Mouse (Mus musculus) splenic B cell, adult 2 months (primary cell): ENCODE measurements around the gene Lamtor5.

ENCODE experiments used
- DNase-seq: peaks from one replicate; pipeline ENCODE4 v3.0.0-alpha.2; 2011; ENCODE audit warnings: low read depth, low spot score
- H3K27me3 ChIP-seq: 2 replicates; pipeline ENCODE4 v1.6.1; 2012; ENCODE audit warnings: mild to moderate bottlenecking, low read length, moderate library complexity, mixed read lengths; ENCODE audit not compliant: control insufficient read depth, poor library complexity, insufficient read depth, severe bottlenecking
- H3K36me3 ChIP-seq: 2 replicates; pipeline ENCODE4 v1.6.1; 2012; ENCODE audit warnings: mild to moderate bottlenecking, low read length, moderate library complexity, mixed read lengths; ENCODE audit not compliant: control insufficient read depth, poor library complexity, insufficient read depth, severe bottlenecking

The Lamtor5 gene

DNA sequence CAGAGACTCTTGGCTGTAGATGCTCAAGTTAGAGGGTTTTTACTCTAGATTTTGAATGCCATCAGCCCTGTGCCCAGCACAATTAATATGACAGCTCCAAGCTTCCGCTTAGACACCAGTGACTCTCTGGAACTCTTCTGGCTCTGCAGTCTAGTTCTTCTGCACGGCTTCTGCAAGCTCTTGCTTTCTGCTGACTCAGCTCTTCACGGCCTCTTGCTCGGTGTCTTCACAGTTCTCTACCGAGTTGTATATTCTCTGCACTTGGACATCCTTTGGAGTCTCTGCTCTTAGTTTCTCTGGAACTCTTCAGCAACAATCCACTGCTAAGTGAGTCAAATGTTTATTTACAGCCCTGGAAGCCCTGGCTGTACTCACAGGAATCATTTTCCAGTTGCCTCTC lies 24.7 kb upstream of the Lamtor5 start:
- no peaks in the 10 kb centered on the region for H3K36me3 ChIP-seq
- no peaks in the 10 kb centered on the region for H3K27me3 ChIP-seq
- DNase-seq = no peak

DNA sequence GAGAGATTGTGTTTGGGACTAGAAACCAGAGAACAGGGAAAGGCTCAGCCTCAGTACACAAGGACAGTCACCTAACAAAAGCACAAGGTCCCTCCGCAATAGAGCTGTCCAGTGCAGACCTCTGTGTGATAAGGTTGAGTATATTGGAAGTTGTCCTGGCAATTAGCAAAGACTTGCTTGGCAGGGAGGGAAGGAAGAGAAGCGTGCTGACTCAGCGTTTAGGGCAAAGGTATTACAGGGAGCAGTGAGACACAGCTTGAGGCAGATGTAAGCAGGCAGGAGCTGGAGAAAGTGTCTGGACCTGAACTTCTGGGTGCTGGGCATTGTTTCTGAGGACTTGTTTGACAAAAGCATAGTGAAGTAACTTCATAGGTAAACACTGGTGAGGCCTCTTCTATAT lies 22.7 kb upstream of the Lamtor5 start:
- H3K36me3 ChIP-seq = no peaks in the 10 kb centered on the region
- DNase-seq = no peak
- H3K27me3 ChIP-seq = no peaks in the 10 kb centered on the region

DNA sequence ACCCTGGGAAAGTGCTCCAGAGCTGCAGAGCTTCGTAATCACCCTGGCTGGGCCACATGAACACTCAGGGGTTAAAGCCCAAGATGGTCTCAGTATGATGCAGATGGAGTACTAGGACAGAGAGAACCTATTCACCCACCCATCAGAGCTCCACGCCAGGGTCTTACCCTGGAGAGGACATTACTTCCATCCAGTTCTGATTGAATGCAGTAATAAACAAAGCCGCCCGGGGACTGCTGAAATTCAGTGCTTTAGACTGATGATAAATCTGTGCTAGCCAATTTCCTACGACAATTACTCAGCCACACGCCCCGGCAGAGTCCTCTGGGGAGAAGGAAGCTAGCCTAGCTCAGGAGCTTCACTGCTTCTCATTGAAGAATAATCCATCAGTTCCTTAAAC lies 21.9 kb upstream of the Lamtor5 start:
- H3K36me3 ChIP-seq = no peaks in the 10 kb centered on the region
- no peak for DNase-seq

DNA sequence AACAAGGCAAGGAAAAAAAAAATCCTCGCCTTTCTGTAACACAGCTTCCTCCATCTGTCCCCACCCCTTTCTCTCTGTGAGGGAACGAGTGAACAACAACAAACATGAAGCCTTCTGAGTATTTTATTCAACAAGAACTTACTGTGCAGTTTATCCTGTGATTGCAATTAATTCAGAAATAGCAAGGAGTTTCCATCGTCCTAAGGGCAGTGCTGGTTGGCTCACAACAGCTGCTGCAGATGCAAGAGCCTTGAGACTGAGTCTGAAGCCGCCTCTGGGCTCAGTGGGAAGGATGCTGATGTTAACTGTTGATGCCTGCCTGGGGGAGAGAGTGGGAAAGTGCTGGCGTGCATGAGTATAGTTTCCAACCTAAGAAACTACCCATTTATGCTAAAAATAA lies 20.7 kb upstream of the Lamtor5 start:
- H3K27me3 ChIP-seq = no peaks in the 10 kb centered on the region
- DNase-seq = no peak
- H3K36me3 ChIP-seq = no peaks in the 10 kb centered on the region

More for the DNA sequence above, 21.9 kb upstream of the Lamtor5 start:
- H3K27me3 ChIP-seq = no peaks in the 10 kb centered on the region

DNA sequence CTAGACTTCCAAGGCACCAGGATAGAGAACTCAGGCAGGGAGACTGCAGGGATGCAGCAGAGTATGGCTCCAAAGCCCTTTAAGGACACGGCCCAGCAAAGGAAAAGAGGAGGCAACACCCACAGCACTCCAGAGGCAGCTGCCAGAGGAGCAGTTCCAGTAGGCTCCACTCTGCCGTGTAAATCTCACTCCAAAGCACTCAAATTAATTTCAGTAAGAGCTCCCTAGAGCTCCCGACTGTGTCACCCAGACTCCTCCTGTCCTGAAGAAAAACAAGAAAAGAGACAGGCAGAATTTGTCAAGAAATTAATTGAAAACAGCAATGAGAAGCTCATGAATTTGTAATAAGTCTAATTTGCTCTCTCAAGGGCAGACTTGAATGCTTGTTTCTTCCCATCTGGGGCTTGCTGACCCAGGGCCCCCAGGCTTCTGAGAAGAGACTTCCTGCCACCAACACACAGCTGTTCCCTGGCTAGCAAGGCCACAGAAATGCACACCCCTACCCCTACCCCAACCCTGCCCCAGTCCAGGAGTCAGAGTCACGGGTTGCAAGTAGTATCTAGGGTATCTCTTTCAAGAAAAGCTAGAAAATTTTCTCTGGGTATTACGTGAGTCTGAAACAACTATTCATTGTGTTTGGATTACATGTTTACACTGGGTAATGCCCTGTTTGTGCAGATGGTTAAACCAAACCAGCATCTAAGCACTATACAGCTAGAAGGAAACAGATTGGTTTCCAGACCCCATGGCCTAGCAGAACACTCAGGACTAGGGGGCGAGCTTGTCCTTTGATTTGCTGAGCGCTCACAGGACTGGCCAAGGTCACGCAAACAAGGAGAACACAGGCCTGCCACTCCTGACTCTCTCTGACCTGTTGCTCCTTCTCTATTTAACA lies 17.5 kb upstream of the Lamtor5 start:
- Histone ChIP-seq H3K27me3 (no peaks in the 10 kb centered on the region), H3K36me3 (no peaks in the 10 kb centered on the region)
- DNase-seq = no peak

DNA sequence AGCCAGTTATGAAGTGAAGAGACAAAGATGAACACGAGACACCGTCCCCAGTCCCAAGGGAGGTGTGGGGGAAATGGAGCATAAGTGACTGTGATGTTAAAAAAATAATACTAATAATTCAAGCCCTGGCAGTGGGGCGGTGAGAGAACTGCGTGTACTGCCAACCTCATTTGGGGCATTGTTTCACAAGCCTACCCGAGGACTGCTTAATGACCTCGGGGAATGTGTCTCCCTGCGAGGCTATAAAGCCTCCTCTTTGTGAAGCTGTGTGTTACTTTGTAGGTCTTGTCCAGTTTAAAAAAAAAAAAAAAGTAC lies 16.9 kb upstream of the Lamtor5 start:
- H3K27me3 ChIP-seq = no peaks in the 10 kb centered on the region
- DNase-seq = peak; percentile 36
- no peaks in the 10 kb centered on the region for H3K36me3 ChIP-seq

DNA sequence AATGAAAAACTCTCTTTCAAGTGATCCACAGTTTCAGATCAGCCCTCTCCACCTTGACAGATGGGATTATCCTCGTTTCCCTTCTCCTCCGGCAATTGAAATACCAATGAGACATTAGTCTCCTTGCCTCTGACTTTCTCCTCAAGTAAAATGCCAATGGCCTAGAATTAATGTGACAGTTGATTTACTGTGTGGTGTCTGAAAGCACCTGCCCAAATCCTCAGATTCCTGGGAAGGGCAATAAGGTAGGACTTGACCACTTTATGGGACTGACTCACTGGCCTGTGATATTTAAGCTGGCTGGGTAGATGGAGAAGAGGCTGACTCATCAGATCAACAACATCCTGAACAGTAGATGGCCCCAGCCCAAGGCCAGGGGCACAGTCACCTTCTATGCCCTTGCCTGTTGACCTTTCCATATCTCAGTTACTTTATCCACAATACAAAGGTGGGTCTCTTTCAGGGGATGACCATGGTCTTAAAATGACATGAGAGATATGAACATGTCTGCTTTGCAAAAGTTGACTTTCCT lies 11.8 kb upstream of the Lamtor5 start:
- Histone ChIP-seq H3K36me3 (no peaks in the 10 kb centered on the region), H3K27me3 (no peaks in the 10 kb centered on the region)
- no peak for DNase-seq

DNA sequence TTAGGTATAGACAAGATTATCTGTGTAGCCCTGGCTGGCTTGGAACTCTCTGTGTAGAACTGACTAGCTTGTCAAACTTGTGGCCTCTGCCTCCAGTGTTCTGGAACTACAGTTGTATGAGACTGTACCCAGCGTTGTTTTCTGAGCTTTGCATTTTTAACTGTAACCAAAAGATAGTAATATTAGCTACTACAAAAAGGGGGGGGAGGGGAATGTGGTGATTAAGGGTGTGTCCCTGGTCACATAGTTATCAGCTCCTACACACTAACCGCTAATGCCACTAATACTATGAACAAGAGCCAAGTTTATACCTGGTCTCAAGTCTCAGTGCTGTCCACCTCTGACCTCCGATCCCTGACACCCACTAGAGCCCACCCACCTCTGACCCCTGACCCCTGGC lies 6.2 kb upstream of the Lamtor5 start:
- Histone ChIP-seq H3K27me3 (no peaks in the 10 kb centered on the region), H3K36me3 (no peaks in the 10 kb centered on the region)
- DNase-seq = no peak

DNA sequence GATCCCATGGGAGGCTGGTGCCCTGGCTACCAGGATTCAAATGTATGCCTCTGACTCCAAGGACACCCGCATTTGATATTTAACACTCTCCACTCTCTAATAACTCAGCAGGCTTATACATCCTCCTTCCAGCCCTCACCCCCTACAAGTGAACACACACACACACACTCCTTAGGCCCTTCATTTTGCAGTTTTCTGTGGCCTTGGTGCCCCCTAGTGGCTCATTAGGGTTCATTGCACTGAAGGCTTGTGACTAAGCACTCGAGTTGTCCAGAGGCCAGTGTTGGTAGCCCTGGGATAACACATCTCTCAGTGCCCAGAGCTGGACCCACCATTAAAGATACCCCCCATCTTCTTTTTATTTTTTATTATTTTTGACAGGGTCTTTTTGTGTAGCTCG lies 4.8 kb upstream of the Lamtor5 start:
- H3K27me3 ChIP-seq = no peaks in the 10 kb centered on the region
- DNase-seq = peak; percentile 80
- no peaks in the 10 kb centered on the region for H3K36me3 ChIP-seq

DNA sequence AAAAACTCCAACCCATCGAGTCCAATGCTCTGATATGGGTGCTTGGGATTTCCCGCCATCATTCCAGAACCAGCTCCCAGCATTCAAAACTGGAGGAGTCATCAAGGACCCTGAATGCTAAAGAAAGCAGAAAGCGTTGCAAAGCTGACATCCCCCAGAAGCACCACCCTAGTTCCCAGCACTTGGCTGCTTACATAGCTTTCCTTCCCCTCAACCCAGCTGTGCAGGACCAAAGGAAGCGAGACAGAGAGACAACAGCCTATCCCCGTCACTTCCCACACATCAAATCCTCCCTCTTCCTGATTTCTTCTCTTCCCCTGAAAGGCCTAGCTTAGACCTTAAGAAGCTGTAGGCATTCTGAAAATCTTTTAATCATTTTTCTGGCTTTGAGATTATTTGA lies 3.3 kb upstream of the Lamtor5 start:
- DNase-seq = no peak
- Histone ChIP-seq H3K36me3 (no peaks in the 10 kb centered on the region), H3K27me3 (no peaks in the 10 kb centered on the region)

DNA sequence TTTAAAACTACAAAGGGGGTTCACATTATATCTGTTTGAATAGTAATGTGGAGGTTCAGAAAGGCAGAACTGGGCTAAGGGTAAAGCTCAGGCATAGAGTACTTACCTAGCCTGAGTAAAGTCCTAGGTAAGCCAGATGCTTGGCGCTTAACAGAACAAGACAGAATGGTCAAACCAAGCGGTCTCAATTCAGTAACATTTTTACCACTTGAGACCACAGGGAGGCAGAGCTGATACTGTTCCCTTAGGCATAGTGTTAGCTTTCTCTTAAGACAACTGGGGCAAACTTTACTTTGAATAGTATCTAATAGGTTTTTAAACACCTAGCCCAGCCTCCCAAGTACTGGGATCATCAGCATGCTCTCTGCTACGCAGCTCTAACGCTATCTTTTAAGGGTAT lies 2.7 kb upstream of the Lamtor5 start:
- no peaks in the 10 kb centered on the region for H3K36me3 ChIP-seq
- peak; percentile 5 for DNase-seq
- H3K27me3 ChIP-seq = no peaks in the 10 kb centered on the region

DNA sequence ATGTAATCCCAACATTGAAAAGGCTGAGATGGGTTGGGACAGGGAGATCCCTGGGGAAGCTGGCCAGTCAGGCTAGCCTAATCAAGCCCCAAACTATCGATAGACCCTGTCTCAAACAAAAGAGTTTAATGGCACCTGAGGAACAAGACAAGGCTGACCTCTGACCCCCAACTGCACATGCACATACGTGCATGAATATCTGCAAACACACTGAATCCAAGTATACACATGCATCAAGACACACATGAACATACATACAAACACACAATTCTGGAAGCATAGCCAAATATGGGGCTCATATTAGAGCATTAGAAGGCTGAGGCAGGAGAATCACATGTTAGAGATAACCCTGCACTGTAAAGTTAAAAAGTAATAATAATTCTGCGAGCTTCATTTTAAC lies 2.0 kb upstream of the Lamtor5 start:
- Histone ChIP-seq H3K36me3 (no peaks in the 10 kb centered on the region), H3K27me3 (no peaks in the 10 kb centered on the region)
- no peak for DNase-seq

DNA sequence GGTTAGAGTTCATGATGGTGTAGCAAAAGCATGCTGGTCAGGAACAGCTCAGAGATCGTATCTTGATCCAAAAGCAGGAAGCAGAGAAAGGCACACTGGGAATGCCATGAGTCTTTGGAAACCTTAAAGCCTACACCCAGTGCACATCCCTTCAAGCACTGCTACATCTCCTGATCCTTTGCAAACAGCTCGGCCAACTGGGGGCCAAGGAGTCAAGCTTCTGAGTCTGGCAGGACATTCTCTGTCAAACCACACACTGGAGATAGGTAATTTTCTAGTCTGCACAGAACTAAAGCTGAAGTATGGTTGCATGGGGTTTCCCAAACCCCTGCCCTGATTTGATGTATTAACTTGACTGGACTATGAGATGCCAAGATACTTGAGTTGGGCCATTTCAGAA lies 7.5 kb downstream of the Lamtor5 start:
- DNase-seq = no peak
- Histone ChIP-seq H3K36me3 (peaks cover 11% of the 10 kb centered on the region; the same call in 1 of the 2 replicates), H3K27me3 (no peaks in the 10 kb centered on the region)

DNA sequence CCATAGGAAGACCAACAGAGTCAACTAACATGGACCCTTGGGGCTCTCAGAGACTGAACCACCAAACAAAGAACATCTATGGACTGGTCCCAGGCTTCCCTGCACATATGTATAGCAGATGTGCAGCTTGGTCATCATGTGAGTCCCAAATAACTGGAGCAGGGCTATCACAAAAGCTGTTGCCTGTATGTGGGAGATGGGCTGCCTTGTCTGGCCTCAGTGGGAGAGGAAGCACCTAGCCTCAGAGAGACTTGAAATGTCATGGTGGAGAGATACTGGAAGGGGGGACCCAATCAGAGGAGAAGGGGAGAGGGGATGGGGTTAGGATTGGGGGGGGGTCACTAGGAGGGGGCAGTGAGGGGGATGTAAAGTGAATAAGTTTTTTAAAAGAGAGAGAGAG lies 8.7 kb downstream of the Lamtor5 start:
- Histone ChIP-seq H3K27me3 (no peaks in the 10 kb centered on the region), H3K36me3 (peaks cover 7% of the 10 kb centered on the region; the same call in 1 of the 2 replicates)
- DNase-seq = no peak

DNA sequence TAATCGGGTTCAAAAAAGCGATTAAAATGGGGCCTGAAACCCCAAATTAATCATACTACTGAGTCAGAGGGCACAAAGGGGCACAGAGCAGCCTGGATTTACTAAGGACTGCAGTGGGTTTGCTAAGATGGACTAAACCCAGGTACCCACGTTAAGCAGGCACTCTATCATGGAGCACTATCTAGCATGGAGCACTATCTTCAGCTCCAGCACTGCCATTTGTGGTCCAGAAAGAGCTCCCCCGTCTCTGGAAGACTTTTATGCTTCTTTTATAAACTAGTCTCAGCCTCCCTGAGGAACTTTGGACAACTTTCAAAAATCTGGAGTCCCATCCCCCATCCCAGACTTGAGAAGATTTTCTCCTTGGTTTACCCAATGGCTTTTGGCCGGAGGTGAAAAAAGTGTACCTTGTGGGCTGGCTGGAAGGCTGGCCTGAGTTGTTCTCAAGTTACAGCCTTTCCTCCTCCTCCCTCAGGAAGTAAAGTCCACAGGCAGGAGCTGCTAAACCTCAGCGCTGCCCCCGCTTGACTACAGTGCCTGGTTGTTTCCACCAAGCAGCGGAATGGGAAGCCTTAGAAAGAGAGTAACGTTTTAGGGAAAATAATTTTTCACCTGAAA lies 12.2 kb downstream of the Lamtor5 start, which contains the start of gene Slc16a4:
Slc16a4 (plus strand) TSS at position 467 of the 618 bp plus-strand sequence.
- H3K36me3 ChIP-seq = no peaks in the 10 kb centered on the region
- H3K27me3 ChIP-seq = no peaks in the 10 kb centered on the region
- DNase-seq = no peak
